Mouse (Mus musculus): ENCODE measurements around the gene Kcnip4. TPM values are rescaled to one million over a fixed set of nuclear protein-coding genes. Genes with fewer than 3 reads are reported as not detected.
A peak's percentile ranks its signal among the peaks of the same experiment; 100 is the strongest.

Kcnip4 gene
- polyA plus RNA-seq, 1 experiment, result 0.12 TPM

DNA sequence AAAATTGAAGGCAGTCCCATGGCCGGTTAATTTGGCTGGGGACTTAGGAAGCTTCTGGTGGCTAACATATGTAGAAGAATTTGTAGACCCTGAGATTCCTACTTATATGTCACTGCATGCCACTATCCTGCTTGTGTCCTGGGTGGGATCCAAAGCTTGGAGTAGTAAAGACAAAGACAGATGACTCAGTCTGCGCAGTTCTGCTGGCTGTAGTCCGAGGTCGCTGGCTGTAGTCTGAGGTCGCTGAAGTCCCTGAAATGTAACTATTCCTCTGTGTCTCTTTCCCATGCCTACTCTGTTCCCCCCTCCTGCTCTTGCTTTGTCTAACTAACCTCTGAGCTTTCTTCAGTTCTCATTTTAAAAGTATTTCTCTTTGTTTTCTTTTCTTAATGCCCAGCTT lies 1114.4 kb downstream of the Kcnip4 start:
- H3K36me3 ChIP-seq (ENCODE audit: control insufficient read depth, insufficient read depth), result no peaks in the 10 kb centered on the region
- no peaks in the 10 kb centered on the region for H3K79me2 ChIP-seq (ENCODE audit: control insufficient read depth, insufficient read depth)
- TF ChIP-seq CEBPB (IDR thresholded peaks at IDR 0.05; ENCODE audit: low read depth) (no peak), MYOD1 (IDR thresholded peaks at IDR 0.05; ENCODE audit: control insufficient read depth, insufficient read length, low read depth) (no peak), FOSL1 (IDR thresholded peaks at IDR 0.05; ENCODE audit: insufficient read depth, low read length, poor library complexity, severe bottlenecking) (no peak), MAX (IDR thresholded peaks at IDR 0.05) (no peak), CTCF (IDR thresholded peaks at IDR 0.05; ENCODE audit: control insufficient read depth, insufficient read depth, insufficient read length) (no peak), USF1 (IDR thresholded peaks at IDR 0.05; ENCODE audit: low read depth) (no peak), MYOG (IDR thresholded peaks at IDR 0.05; ENCODE audit: control insufficient read depth, extremely low read depth, insufficient read length) (no peak)
- H3ac ChIP-seq (ENCODE audit: control insufficient read depth, insufficient read length, low read depth), result no peak overlapping the region
- H3K79me3 ChIP-seq (ENCODE audit: low read depth), result no peaks in the 10 kb centered on the region
- no peaks in the 10 kb centered on the region for H3K27me3 ChIP-seq (ENCODE audit: control insufficient read depth, insufficient read depth, insufficient read length)
- no peak overlapping the region for H3K4me3 ChIP-seq (ENCODE audit: insufficient read depth, poor library complexity, severe bottlenecking)

DNA sequence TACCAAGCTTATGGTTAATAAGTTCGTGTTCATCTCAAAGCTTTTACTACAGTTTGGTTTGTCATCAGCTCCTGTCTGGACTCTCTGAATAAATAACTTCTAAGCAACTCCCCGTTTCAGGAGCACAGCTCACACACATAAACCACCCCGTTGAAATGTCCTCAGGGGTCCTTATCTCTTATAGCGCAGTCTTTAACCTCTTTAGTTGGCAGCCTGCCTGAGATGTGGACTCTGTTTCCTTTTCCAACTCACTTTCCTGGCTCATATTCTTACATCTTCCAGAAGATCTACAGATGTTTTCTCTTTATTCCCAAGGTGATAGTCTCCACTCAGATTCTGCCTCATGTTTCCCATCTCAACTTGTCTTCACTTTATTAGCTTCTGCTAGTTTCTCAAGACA lies 1116.4 kb downstream of the Kcnip4 start:
- Histone ChIP-seq H3ac (ENCODE audit: control insufficient read depth, insufficient read length, low read depth) (no peak overlapping the region), H3K79me3 (ENCODE audit: low read depth) (no peaks in the 10 kb centered on the region), H3K79me2 (ENCODE audit: control insufficient read depth, insufficient read depth) (no peaks in the 10 kb centered on the region), H3K36me3 (ENCODE audit: control insufficient read depth, insufficient read depth) (no peaks in the 10 kb centered on the region), H3K4me3 (ENCODE audit: insufficient read depth, poor library complexity, severe bottlenecking) (no peak overlapping the region), H3K27me3 (ENCODE audit: control insufficient read depth, insufficient read depth, insufficient read length) (no peaks in the 10 kb centered on the region)
- TF ChIP-seq MYOD1 (IDR thresholded peaks at IDR 0.05; ENCODE audit: control insufficient read depth, insufficient read length, low read depth) (no peak), FOSL1 (IDR thresholded peaks at IDR 0.05; ENCODE audit: insufficient read depth, low read length, poor library complexity, severe bottlenecking) (no peak), MYOG (IDR thresholded peaks at IDR 0.05; ENCODE audit: control insufficient read depth, extremely low read depth, insufficient read length) (no peak), CTCF (IDR thresholded peaks at IDR 0.05; ENCODE audit: control insufficient read depth, insufficient read depth, insufficient read length) (no peak), USF1 (IDR thresholded peaks at IDR 0.05; ENCODE audit: low read depth) (no peak), MAX (IDR thresholded peaks at IDR 0.05) (no peak), CEBPB (IDR thresholded peaks at IDR 0.05; ENCODE audit: low read depth) (no peak)

DNA sequence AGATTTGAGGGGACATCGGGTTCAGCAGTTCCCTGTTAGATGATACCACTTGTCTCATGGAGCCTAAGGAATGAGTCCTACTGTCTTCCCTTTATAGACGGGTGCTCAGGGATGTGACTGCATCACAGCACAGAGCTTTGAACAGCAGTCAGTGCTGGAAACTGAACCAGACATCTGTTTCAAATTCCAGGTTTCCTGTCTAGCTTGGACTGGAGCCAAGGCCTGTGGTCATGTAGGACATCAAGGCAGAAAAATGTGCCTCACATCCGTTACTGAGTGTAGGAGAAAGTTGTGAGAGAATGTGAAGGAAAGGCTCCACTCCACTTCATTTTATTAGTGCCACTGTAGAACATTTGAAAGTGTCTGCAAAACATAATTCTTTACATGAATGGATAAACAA lies 1122.2 kb downstream of the Kcnip4 start:
- Histone ChIP-seq H3K36me3 (ENCODE audit: control insufficient read depth, insufficient read depth) (peaks cover 10% of the 10 kb centered on the region), H3ac (ENCODE audit: control insufficient read depth, insufficient read length, low read depth) (no peak overlapping the region), H3K79me3 (ENCODE audit: low read depth) (no peaks in the 10 kb centered on the region), H3K79me2 (ENCODE audit: control insufficient read depth, insufficient read depth) (no peaks in the 10 kb centered on the region), H3K27me3 (ENCODE audit: control insufficient read depth, insufficient read depth, insufficient read length) (no peaks in the 10 kb centered on the region), H3K4me3 (ENCODE audit: insufficient read depth, poor library complexity, severe bottlenecking) (no peak overlapping the region)
- no peak for TF ChIP-seq FOSL1 (IDR thresholded peaks at IDR 0.05; ENCODE audit: insufficient read depth, low read length, poor library complexity, severe bottlenecking)
- TF ChIP-seq USF1 (IDR thresholded peaks at IDR 0.05; ENCODE audit: low read depth), result no peak
- no peak for TF ChIP-seq CEBPB (IDR thresholded peaks at IDR 0.05; ENCODE audit: low read depth)
- no peak for TF ChIP-seq MAX (IDR thresholded peaks at IDR 0.05)
- no peak for TF ChIP-seq CTCF (IDR thresholded peaks at IDR 0.05; ENCODE audit: control insufficient read depth, insufficient read depth, insufficient read length)
- TF ChIP-seq MYOG (IDR thresholded peaks at IDR 0.05; ENCODE audit: control insufficient read depth, extremely low read depth, insufficient read length), result no peak
- no peak for TF ChIP-seq MYOD1 (IDR thresholded peaks at IDR 0.05; ENCODE audit: control insufficient read depth, insufficient read length, low read depth)

DNA sequence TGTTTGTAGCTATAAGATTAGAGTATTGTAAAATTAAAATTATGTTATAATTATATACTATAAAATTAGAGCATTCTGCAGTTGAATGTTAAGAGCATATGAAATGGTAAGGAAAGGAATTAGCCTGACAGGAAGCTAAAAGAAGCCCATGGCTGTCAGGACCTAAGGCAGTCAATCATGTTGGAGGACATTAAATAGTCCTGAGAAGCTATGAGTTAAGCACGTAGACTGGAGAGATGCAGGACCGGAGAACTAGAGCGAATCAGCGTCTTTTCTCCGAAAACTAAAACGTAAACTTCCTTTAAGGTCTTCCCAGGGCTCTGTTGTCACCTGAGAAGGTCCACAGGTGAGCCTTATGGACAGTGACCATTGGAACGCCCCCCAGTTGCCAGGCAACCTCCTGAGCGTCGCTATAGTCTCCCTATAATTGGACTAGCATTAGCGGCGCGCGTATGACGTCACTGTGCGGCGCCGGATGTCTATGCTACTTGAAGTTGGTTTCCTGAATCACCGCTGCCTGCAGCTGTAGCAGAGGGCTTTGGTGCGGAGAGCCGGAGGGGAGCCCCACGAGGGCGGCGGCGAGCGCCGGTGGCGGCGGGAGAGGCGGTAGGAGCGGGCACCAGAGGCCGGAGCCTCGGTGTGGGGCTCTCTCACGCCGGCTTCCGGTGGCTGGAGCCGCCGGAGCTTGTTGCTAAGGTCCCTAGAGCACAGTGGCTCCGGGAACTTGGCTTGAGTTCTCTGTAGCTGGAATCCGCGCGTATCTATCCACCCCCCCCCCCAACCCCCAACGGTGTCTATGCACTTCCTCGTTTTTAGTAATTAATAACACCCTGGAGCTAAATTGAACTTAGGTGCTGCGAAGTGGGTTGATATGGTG lies 1152.6 kb downstream of the Kcnip4 start:
- Histone ChIP-seq H3K4me3 (ENCODE audit: insufficient read depth, poor library complexity, severe bottlenecking) (peak overlapping the region; percentile 57), H3K79me3 (ENCODE audit: low read depth) (peaks cover 3% of the 10 kb centered on the region), H3K36me3 (ENCODE audit: control insufficient read depth, insufficient read depth) (peaks cover 21% of the 10 kb centered on the region), H3K79me2 (ENCODE audit: control insufficient read depth, insufficient read depth) (peaks cover 13% of the 10 kb centered on the region), H3ac (ENCODE audit: control insufficient read depth, insufficient read length, low read depth) (peak overlapping the region; percentile 74), H3K27me3 (ENCODE audit: control insufficient read depth, insufficient read depth, insufficient read length) (no peaks in the 10 kb centered on the region)
- TF ChIP-seq MYOD1 (IDR thresholded peaks at IDR 0.05; ENCODE audit: control insufficient read depth, insufficient read length, low read depth) (no peak), CEBPB (IDR thresholded peaks at IDR 0.05; ENCODE audit: low read depth) (no peak), MAX (IDR thresholded peaks at IDR 0.05) (peak; percentile 25), USF1 (IDR thresholded peaks at IDR 0.05; ENCODE audit: low read depth) (no peak)

DNA sequence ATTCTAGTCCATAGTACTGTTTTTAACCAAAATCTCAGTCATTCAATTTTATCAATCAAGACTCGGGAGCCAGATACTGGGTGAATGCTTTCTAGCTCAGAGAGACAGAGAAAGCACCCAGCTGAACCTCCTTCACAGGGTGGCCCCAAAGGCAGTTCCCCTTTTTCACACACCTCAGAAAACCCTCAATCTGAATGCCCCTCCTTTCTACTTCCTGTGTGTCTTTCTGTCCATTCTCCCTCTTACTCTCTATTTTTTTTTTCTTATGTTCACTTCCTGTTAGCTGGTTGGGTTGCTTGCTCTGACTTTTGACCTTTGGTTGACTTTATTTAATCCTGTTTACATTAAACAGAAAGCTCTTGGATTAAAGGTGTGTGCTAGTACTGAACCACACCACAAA lies 1175.4 kb downstream of the Kcnip4 start:
- Histone ChIP-seq H3ac (ENCODE audit: control insufficient read depth, insufficient read length, low read depth) (no peak overlapping the region), H3K36me3 (ENCODE audit: control insufficient read depth, insufficient read depth) (no peaks in the 10 kb centered on the region), H3K79me3 (ENCODE audit: low read depth) (no peaks in the 10 kb centered on the region), H3K27me3 (ENCODE audit: control insufficient read depth, insufficient read depth, insufficient read length) (no peaks in the 10 kb centered on the region), H3K4me3 (ENCODE audit: insufficient read depth, poor library complexity, severe bottlenecking) (no peak overlapping the region), H3K79me2 (ENCODE audit: control insufficient read depth, insufficient read depth) (no peaks in the 10 kb centered on the region)
- no peak for TF ChIP-seq MYOD1 (IDR thresholded peaks at IDR 0.05; ENCODE audit: control insufficient read depth, insufficient read length, low read depth)
- TF ChIP-seq FOSL1 (IDR thresholded peaks at IDR 0.05; ENCODE audit: insufficient read depth, low read length, poor library complexity, severe bottlenecking), result no peak
- no peak for TF ChIP-seq MYOG (IDR thresholded peaks at IDR 0.05; ENCODE audit: control insufficient read depth, extremely low read depth, insufficient read length)
- no peak for TF ChIP-seq MAX (IDR thresholded peaks at IDR 0.05)
- TF ChIP-seq USF1 (IDR thresholded peaks at IDR 0.05; ENCODE audit: low read depth), result no peak
- no peak for TF ChIP-seq CEBPB (IDR thresholded peaks at IDR 0.05; ENCODE audit: low read depth)
- no peak for TF ChIP-seq CTCF (IDR thresholded peaks at IDR 0.05; ENCODE audit: control insufficient read depth, insufficient read depth, insufficient read length)
